Mouse (Mus musculus) spleen, adult 2 months (tissue): Measurements from ENCODE around the gene Asic1.

Experiments used
- CTCF ChIP-seq: fragments of 200-500 bp; IDR thresholded peaks from 2 replicates; pipeline ENCODE4 v1.5.1; 2011; ENCODE audit warnings: mild to moderate bottlenecking, inconsistent platforms; ENCODE audit not compliant: insufficient read depth, insufficient read length, insufficient replicate concordance; ENCODE audit errors: extremely low read depth
- POLR2A ChIP-seq: fragments of 200-500 bp; IDR thresholded peaks from 2 replicates; pipeline ENCODE4 v1.6.1; 2011; ENCODE audit warnings: low read depth, low read length, inconsistent platforms

DNA sequence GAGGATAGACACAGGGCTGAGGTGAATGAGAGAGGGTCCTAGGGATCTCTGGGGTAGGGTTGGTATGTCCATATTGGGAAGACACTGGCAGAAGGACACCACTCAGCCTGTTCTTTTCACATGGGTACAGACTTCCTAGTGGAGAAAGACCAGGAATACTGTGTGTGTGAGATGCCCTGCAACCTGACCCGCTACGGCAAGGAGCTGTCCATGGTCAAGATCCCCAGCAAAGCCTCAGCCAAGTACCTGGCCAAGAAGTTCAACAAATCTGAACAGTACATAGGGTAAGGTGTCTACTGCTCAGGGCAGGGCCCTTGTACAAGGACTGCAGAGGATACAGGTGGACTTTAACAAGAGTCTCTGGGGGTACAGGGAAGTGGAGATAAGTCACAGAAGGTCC, 27.1 kb downstream of the Asic1 start:
- TF ChIP-seq POLR2A (no peak), CTCF (no peak)
